Mouse (Mus musculus) frontal cortex, postnatal 14 days (tissue): ENCODE measurements around the gene Gatad2a.

Experiments used
- DNase-seq, 2 experiments: peaks; one replicate each; pipeline ENCODE4 v3.0.0; 2022; ENCODE audit warnings: low spot score in 2 of 2

The Gatad2a gene

DNA sequence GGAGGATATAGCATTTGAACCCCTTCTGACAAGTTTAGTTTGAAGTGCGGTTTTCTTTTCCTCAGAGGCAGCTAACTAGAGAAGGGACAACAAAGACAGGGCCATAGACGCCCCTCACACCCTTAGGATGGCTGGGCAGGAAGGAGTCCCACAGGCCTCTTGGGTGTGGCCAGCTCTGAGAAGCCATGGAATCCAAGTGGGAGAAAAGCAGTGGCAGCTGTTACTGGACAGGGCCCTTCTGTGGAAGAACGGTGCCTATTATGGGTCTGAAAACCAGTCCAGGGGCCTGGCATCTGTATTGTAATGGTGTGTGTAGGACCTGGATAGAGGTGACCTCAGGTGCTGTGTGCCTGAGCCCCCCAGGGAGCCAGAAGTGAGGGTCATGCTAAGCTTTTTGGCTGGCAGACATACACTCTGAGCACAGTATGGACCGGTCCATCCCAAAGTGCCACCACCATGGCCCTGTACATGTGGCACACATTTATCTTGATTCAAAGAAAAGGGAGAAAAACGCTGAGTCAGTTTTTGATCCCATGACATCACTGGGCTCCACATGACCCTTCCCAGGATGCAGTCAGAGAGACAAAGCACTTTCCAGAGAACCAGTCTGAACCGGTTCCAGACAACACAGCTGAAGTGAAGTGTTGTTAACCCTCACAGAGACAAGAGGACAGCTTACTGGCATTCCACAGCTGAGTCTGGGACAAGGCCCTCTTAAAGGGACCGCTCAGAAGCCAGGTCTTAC is 60.0 kb downstream of the Gatad2a start:
- no peak for DNase-seq

DNA sequence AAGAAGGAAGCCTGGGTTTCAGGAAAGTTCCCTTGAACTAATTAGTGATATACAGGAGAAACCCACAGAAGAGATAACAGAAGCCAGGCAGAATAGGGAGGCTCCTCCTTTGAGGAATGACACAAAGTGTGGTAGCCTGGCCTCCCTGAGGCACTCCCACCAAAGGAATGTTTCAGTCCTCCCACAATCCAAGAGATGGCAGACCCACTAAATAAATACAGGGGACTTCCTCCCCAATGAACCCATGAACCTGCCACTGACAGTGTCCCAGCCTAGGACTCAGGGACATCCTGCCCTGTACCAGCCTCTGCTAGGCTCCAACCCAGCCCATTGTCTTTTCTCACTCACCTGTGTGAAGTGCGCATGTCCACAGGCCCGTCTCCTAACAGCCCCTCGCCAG is 60.8 kb downstream of the Gatad2a start:
- no peak for DNase-seq

DNA sequence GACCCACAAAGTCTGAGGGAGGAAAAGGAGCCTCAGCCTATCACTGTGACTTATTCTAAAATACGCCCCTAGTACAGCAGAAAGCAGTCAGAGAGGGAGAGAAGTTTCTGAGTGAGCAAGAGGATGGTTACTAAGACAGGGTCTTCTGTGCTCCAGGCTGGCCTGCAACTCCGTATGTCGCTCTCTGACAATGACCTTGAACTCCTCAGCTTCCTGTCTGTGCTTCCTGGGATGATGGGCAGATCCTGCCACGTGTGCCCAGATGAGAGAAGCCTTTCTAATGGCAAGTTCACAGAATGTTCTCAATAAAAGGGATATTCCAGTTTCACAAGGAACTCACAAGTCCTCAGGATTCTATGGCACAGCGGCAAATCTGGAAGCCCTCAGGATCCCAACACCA is 61.6 kb downstream of the Gatad2a start:
- no peak for DNase-seq

DNA sequence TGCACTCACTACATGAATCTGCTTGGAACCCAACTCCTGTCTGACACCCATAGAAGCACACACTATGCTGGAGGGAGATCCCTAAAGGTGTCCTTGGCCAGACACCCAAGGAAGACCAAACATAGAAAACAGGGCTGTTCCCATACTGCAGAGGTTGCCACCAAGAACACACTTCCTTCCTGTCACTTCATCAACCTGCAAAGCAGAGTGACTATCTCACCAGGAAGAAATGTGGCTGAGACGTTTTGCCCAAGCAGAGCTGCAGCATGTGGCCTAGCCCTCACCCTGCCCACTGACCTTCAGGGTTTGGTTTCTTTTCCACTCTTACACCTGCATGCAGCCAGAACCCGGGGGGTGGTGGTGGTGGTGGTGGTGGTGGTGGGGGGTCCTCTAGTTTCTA is 62.4 kb downstream of the Gatad2a start:
- DNase-seq = no peak

DNA sequence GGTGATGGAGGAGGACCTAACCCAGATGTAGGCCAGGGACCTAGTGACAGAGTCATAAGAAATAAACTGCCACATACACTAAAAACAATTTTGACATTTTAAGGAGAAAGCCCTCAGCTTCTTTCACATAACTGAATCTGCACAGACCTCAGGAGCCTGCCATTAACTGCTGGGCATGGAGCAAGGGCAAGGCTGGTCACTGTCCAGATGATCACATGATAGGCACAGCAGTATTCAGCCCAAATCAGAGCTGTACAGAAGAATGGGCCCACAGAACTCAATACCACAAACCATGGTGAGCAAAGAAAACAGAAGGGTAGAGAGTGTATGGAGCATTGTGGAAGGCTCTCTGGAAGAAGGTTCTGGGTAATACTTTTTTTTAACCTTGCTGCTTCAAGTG is 69.3 kb downstream of the Gatad2a start:
- no peak for DNase-seq

DNA sequence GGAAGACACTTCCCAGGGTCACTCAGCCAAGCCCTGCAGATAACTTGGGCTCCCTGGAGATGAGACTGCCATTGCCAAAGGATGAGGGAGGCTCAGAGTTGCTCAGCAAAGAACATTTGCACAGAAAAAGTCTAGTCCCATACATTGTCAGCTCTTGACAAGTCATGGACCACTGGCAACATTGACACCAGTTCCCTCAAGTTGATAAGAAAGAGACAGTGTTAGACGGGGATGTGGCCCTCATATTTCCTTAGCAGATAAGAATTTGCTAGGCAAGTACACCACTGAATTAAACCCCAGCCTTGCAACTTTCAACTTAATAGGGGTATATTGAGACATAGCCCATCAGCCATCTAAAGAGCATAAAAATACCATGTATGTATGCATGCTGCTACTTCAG is 72.2 kb downstream of the Gatad2a start:
- no peak for DNase-seq

DNA sequence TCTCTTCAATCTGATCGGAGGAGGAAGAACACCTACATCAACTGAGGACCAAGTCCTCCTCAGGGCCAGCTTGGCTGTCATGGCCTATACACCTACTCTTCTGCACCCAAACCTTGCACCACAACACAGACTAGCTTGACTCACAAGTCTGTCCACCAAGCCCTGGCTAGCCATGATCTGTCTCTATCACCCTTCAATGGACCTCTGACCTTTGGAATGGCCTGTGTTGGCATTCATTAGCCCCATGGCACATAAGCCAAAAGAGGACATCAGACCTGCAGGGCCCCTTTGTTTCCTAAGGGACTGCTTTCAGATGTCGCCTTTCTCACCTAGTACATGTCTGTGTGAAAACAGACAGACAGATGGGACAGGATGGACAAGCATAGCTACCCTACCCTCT is 75.0 kb downstream of the Gatad2a start:
- DNase-seq = no peak

DNA sequence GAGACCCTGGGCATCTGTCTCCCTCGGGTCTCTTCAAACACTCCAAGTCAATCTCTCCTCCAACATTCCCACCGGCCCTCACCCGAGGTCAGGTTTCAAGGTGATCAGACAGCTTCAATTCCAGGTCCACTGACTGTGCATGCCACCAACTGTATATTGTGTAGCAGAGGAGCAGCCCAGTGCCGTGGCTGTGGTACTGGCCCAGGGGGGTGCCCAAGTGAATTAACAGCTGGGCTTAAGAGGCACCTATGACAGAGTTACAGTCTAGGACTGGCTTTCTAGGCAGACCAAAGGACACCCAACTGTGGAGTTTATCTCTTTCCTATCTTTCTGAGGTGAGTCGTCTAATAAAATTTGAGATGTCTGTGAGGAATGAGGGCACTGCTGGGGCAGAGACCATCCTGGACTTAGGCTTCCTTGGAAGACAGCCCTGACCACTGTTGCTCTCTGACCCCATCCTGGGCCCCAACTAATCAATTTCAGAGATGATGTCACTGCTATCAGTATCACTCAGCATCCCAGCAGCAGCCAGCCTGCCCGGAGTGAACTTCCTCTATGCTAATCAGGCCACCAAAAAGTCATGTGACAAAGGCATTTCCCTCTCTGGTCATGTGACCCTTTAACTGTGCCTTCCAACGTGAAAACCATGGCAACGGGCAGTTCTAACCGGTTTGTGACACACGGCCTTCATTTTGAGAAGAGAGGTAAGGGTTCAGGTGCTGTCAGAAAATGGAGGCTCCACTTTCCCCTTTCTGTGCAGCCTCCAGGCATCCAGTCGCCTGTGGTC is 76.1 kb downstream of the Gatad2a start:
- peak in 1 of 2 experiments; percentile 46 for DNase-seq

DNA sequence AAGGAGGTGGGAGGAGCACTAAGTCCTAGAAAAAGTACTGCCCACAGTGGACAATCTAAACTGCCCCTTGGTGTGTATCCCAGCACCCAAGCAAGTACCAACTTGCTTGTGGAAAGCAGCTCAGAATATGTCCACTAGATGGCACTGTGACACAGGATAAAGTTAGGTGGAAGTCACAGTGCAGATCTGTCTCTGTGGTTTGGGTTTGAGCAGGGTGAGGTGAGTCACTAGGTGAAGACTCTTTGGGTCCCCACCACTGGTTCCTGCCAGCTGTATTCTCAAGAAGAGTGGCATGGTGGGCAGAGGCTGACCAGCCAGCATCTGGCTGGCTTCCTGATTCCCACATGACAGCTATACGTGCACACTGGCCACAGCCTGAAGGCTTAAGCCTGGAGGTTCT is 77.2 kb downstream of the Gatad2a start:
- DNase-seq = peak in 1 of 2 experiments; percentile 66

DNA sequence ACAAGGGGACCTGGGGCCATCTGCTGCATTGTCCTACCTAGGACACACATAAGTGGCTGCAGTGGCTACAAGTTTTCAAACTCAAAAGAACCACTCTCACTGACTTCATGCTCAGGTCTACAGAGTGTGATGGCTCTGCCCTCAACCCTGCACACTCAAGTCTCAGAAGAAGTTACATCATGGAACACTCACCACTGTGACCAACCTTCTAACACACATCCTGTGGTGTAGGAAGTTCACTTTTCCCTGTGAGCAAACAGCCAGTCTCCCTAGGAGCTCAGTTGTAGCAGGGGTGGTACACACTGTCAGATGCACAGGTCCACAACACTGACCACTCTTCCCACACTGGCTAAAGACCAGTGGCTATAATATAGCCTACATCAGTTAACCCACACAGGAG is 77.7 kb downstream of the Gatad2a start:
- no peak for DNase-seq

DNA sequence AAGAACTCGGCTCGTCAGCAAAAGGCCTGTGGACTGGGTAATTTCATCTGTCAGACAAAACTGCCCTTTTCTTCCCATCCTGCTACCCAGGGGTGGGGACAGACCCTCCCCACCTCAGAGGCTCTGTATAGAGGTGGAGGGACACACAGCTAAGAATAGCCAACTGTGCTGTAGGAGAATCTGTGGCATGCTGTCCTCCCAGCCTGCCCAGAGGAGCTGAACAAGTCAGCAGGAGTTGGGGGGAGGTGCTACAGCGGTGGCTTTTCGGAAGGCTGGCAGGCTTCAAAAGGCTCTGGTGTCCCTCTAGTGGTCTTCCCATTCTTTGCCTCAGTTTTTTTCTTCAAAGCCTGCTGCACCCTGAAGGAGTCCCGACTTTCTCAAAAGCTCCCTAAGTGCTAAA is 80.4 kb downstream of the Gatad2a start:
- DNase-seq = no peak

DNA sequence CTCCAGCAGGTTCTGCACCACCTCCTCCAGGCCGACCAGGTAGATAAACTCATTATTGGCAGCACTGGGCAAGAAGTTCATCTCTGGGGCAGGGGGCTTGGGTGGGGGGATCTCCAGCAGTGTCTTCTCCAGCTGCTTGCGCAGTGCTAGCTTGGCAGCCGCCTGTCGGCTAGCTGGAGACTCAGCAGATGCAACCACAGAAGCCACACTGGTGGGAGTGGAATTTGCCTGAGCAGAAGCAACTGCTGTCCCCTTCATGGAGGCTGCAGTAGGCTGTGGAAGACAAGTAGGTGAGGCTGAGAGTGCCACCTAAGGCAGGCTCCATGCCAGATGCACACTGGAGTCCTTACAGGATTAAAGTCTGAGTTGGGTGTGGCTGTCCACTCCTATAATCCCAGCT is 81.7 kb downstream of the Gatad2a start:
- DNase-seq = no peak

DNA sequence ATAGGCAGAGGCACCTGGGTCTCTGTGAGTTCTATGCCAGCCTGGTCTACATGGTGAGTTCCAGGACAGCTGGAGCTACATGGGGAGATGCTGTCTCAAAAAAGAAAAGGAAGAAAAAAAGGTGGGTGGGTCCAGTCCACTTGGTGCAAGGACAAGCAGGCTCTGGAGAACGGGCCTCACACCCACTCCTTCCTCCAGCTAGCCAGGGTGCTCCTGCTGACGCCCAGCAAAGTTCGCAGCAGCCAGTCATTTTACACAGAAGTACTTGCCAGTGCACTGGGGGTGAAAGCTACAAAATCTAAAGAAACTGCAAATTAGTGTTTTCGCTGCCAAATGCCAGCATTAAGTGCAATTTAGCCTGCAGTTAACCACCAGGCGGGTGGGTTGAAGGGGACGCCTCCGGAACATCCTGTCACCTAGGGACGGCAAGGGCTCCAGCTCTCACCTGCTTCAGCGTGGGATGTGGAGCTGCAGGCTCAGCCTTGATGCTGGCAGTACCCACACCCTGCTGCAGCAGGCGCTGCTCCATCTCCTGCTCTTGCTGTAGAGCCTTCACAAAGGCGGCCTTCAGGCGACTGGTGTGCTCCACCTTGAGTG is 83.6 kb downstream of the Gatad2a start:
- DNase-seq = no peak

DNA sequence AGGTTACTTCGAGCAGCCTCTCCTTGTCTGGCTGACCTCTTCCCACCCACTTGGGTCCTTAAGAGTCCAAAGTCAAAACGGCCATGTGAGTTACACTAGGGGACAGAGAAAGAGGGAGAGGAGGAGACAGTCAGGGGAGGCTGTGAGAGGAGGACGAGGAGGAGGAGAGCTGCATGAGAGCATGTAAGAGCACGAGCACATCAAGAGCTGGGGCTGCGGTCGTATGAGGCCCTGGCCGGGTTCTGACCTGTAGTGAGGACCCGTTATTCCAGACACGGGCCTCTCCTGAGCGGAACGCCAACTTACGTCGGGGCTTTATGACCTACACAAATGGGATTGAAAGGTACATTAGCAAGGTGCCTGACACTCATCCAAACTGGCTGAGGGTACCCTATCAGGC is 84.3 kb downstream of the Gatad2a start:
- DNase-seq = no peak

DNA sequence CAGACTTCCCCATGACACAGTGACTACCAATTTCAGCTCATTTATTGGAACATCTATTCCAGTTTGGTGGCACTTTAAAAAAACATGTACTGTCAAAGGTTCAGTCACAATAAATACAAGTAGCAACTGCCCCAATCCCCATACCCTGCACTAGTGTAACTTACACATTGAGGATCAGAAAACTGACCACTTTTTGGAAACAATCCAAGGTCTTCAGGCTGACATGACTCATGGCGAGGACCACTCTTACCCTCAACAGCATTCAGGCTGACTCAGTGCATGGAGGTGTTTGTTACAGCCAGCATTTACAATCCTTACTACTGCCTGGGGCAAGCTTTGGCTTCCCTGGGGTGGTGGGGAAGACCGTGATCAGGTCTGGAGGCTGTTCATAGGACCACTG is 89.1 kb downstream of the Gatad2a start:
- DNase-seq = no peak

DNA sequence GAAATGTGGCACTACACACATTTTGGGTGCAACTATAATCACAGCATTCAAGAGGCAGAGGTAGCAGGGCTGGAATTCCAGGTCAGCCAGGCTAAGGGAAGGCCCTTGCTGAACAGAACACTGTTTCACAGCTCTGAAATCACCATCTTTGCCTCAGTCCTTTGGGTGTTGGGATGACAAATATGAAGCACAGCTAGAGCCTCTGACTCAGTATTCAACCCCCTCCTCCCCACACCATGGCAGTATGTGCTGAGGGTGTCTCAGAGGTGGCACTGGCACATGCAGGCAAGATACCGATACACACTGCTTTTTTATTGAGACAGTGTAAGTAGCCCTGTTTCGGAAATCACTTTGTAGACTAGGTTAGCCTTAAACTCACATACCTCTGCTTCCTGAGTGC is 89.9 kb downstream of the Gatad2a start:
- no peak for DNase-seq

DNA sequence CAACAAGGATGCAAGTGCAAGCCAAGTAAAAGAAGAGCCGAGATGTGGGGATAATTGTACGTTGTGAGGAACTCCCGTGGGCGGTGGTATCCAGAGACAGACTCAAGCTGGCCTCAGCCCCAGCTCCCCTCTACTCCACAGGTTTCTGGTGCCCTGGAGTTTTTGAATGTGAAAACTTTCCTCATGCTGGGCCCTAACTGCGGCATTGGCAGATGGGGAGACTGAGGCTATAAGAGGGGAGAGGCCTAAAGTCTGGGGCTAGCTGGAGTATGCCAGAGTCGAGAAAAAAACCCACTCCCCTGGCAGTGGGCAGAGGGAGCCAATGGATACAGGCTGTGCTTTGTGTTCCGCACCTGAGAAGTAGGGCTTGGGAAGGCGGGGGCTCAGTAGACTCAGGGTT is 92.1 kb downstream of the Gatad2a start:
- DNase-seq = no peak

DNA sequence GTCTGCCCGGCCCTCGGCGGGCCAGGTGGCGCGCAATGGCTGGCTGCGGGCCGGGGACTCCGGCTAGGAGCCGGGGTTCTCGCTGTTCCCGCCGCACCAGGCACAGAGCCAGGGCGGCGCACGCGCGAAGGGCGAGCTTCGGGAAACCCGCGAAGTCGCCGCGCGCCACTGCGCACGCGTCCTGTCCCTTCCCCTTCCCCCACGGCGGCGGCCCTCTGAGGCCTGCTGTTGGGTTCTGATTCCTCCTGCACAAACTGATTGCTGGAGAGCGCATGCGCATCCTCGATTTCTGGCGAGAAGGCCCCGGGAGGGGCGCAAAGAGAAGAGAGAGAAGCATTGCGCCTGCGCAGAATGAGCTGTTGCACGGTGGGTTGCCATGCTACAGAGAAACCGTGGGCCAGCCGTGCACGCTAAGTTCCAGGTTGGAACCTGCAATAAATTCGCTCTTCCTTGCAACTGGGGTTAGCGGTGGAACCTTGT is 93.1 kb downstream of the Gatad2a start:
- DNase-seq = peak; percentile 99

DNA sequence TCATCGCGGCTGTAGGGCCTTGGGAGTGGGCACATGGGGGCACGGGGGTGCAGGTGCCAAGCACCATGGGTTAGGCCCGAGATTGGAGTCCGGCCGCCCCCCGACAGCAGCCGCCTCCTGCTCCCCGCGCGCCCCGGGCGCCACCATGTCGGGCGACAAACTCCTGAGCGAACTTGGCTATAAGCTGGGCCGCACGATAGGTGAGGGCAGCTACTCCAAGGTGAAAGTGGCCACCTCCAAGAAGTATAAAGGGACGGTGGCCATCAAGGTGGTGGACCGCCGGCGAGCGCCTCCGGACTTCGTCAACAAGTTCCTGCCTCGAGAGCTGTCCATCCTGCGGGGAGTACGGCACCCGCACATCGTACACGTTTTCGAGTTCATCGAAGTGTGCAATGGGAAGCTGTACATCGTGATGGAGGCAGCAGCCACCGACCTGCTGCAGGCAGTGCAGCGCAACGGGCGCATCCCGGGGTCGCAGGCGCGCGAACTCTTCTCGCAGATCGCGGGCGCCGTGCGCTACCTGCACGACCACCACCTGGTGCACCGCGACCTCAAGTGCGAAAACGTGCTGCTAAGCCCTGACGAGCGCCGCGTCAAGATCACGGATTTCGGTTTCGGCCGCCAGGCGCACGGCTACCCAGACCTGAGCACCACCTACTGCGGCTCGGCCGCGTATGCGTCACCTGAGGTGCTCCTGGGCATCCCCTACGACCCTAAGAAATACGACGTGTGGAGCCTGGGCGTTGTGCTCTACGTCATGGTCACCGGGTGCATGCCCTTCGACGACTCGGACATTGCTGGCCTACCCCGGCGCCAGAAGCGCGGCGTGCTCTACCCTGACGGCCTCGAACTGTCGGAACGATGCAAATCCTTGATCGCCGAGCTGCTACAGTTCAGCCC is 93.8 kb downstream of the Gatad2a start, which contains the start of the genes Tssk6, Ndufa13 and Yjefn3:
Gene Tssk6 (plus strand): TSS at position 22 of the 900 bp plus-strand sequence.
Gene Ndufa13 (minus strand): TSS at position 396 of the 900 bp plus-strand sequence.
Gene Yjefn3 (minus strand): TSS at position 550 of the 900 bp plus-strand sequence.
- DNase-seq = peak in 1 of 2 experiments; percentile 32

DNA sequence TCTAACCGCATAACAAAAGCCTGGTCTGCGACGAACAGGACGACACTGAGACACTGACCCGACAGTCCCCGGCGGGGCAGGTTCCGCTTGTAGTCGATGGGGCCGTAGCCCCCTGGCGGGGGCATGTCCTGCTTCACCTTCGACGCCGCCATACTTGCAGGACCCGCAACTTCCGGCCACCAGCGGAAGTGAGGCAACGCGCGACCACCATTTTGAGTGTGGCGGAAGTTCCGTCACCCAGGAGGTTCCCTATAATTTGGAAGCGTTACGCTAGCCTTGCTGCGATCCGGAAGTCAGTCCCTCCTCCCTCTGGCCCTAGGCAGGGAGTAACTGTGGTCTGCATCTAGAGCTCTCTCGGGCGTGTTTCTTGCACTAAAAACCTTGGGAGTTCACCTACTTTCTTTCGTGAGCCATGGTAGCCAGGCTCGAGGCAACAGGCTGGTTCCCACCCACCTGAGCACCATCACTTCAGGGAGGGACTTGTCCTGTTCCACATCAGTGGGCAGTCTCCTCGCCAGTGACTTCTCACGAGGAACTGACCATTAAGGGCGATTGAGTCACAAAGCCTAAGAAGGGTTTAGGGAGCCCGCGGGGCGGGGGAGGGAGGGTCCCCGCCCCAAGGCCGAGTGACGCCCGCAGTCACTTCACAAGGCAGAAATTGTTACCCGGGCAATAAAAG is 94.6 kb downstream of the Gatad2a start:
- peak; percentile 94 for DNase-seq

DNA sequence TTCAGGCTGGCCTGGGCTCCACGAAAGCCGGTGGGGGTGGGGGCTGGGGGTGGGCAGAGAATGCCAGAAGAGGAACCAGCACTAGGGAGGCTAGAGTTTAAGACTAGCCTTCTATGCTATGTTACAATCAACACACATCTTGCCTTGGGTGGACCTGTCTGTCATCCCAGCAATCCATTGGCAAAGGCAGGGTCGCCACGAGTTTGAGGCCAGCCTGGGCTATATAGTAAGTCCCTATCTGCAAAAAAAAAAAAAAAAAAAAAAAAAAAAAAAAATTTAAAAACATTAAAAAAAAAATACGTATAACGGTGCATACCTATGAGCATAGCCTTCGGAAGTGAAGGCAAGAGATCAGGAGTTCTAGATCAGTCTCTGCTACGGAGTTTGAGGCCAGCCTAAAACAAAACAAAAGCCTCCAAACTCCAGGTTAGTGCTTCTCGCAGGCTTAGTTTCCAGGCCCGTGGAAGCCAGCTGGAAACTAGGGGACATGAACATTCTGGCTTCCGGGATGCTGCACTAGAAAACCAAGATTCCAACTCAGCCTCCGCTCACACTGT is 95.2 kb downstream of the Gatad2a start:
- no peak for DNase-seq
